Comparison of ENCODE assay signal across 8 mouse cellular contexts in the genomic region with DNA sequence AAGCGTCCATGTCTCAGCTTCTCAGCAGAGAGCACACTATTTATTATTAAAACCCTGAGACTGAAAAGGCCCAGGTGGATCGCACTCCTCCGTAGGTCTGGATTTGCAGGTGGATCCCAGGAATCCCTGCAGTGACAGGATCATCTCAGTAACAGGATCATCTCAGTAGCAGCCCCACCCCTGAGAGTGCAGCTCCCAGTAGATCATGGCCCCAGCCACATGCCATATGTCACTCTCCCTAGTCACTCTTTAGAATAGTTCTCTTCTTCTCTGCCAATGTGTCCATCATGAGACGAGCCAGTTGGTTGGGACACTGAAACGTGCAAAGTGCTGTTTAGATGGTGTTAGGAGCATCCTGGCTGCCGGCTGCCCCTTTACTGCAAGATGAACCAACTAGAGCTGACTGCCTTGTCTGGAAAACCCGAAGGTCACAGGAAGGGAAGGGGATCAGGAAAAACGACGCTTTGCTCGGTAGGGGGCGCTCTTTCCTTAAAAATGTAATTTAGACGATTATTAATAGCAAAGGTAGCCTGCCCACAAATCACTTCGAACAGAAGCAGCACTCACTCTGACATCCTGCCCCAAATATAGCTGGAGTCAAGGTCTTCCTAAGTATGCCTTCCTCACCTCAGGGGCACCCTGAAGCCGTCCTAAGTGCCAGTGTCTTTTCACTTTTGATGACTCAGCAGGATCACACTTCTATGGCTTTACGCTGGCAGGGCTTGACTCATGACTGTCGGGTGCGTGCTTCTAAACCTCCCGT. TPM values are rescaled to one million over a fixed set of nuclear protein-coding genes. Genes with fewer than 3 reads are reported as not detected.
DNase-seq lines count a peak whose midpoint lies in the region; ATAC-seq and TF ChIP-seq lines count a peak whose summit lies in the region.

No protein-coding gene starts in this region.

- H3K27me3 ChIP-seq in heart, embryonic 14.5 days (ENCODE audit: control insufficient read depth, insufficient read depth, low read length) = no peaks in the 10 kb centered on the region
- H3K27me3 ChIP-seq in kidney, embryonic 16.5 days (ENCODE audit: insufficient read depth, low read length) = no peaks in the 10 kb centered on the region
- H3K27me3 ChIP-seq in liver, adult 2 months (ENCODE audit: control insufficient read depth, insufficient read depth, low read length) = no peaks in the 10 kb centered on the region
- H3K27me3 ChIP-seq in midbrain, postnatal 0 days (ENCODE audit: insufficient read depth, low read length) = no peaks in the 10 kb centered on the region

- 25% methylated on average over 18 of the region's 18 CpGs for WGBS in heart, embryonic 14.5 days
- WGBS in kidney, embryonic 16.5 days = 23% methylated on average over 18 of the region's 18 CpGs
- WGBS in liver, adult 2 months = 25% methylated on average over 18 of the region's 18 CpGs
- 29% methylated on average over 18 of the region's 18 CpGs for WGBS in midbrain, postnatal 0 days

- peak overlapping the region; percentile 25 to 27; a peak in 3 of 4 replicates for H3K4me3 ChIP-seq in heart, embryonic 14.5 days (ENCODE audit: control insufficient read depth in 1 of 2, insufficient read depth in 1 of 2, low read depth in 1 of 2, low read length in 2 of 2)
- no peak overlapping the region for H3K4me3 ChIP-seq in kidney, embryonic 16.5 days (ENCODE audit: low read length)
- no peak overlapping the region for H3K4me3 ChIP-seq in liver, adult 2 months (ENCODE audit: insufficient read depth, low read depth, low read length)
- no peak overlapping the region for H3K4me3 ChIP-seq in midbrain, postnatal 0 days (ENCODE audit: low read depth, low read length)

- H3K9me3 ChIP-seq in heart, embryonic 14.5 days (ENCODE audit: control insufficient read depth, low read length) = no peaks in the 10 kb centered on the region
- no peaks in the 10 kb centered on the region for H3K9me3 ChIP-seq in kidney, embryonic 16.5 days (ENCODE audit: low read length)
- no peaks in the 10 kb centered on the region for H3K9me3 ChIP-seq in midbrain, postnatal 0 days (ENCODE audit: low read length)

- peak overlapping the region; percentile 60 for H3K9ac ChIP-seq in heart, embryonic 14.5 days (ENCODE audit: low read length)
- no peak overlapping the region for H3K9ac ChIP-seq in kidney, embryonic 16.5 days (replicated peaks; ENCODE audit: low read length)
- 0 out of 2 replicates have a peak overlapping the region, but pooled peaks have one; percentile 17 for H3K9ac ChIP-seq in liver, adult 2 months (ENCODE audit: low read depth, low read length)
- H3K9ac ChIP-seq in midbrain, postnatal 0 days (replicated peaks; ENCODE audit: low read length, poor library complexity, severe bottlenecking) = no peak overlapping the region

- peak overlapping the region; percentile 28 to 31; a peak in 1 of 4 replicates for H3K27ac ChIP-seq in heart, embryonic 14.5 days (replicated peaks in 1 of 2; ENCODE audit: control insufficient read depth in 1 of 2, insufficient read depth in 1 of 2, low read depth in 2 of 2, low read length in 2 of 2)
- H3K27ac ChIP-seq in kidney, embryonic 16.5 days (ENCODE audit: low read length) = peak overlapping the region; percentile 69
- H3K27ac ChIP-seq in liver, adult 2 months (replicated peaks; ENCODE audit: insufficient read depth, low read depth, low read length) = no peak overlapping the region
- peak overlapping the region; percentile 34; the same call in 1 of the 2 replicates for H3K27ac ChIP-seq in midbrain, postnatal 0 days (ENCODE audit: low read depth, low read length)

- H3K4me2 ChIP-seq in heart, embryonic 14.5 days (ENCODE audit: low read length) = peak overlapping the region; percentile 53
- H3K4me2 ChIP-seq in kidney, embryonic 16.5 days (replicated peaks; ENCODE audit: low read depth, low read length) = peak overlapping the region; percentile 16
- no peak overlapping the region for H3K4me2 ChIP-seq in midbrain, postnatal 0 days (ENCODE audit: low read depth, low read length, poor library complexity, severe bottlenecking)

- DNase-seq in CD4-positive helper T cell, adult 2 months (ENCODE audit: low read depth, low spot score) = peak; percentile 74
- DNase-seq in brain, embryonic 14.5 days (ENCODE audit: low read depth) = peak; percentile 87
- DNase-seq in liver, adult 2 months (ENCODE audit: extremely low read depth, low read depth, low spot score) = peak; percentile 72
- peak; percentile 93 for DNase-seq in midbrain, postnatal 0 days (ENCODE audit: low spot score)
- DNase-seq in spleen, postnatal 14 days (ENCODE audit: low spot score in 2 of 2) = peak; percentile 61 to 77

- no peak for TF ChIP-seq POLR2A in brain, embryonic 14.5 days (IDR thresholded peaks at IDR 0.05; ENCODE audit: borderline replicate concordance, extremely low read depth, insufficient read depth, insufficient read length, poor library complexity, severe bottlenecking)
- TF ChIP-seq POLR2A in liver, adult 2 months (IDR thresholded peaks at IDR 0.05; ENCODE audit: extremely low read depth, insufficient read depth, low read length) = no peak

- TF ChIP-seq CTCF in brain, embryonic 14.5 days (IDR thresholded peaks at IDR 0.05; ENCODE audit: borderline replicate concordance, extremely low read depth, insufficient read depth, insufficient read length) = peak; percentile 77
- TF ChIP-seq CTCF in liver, adult 2 months (IDR thresholded peaks at IDR 0.05; ENCODE audit: low read depth, low read length) = peak; percentile 62
- TF ChIP-seq CTCF in midbrain, postnatal 0 days (IDR thresholded peaks at IDR 0.05) = peak; percentile 83

- H3K36me3 ChIP-seq in heart, embryonic 14.5 days (ENCODE audit: control insufficient read depth, insufficient read depth, low read length) = 0 out of 2 replicates have a peak, but pooled peaks cover 2% of the 10 kb centered on the region
- H3K36me3 ChIP-seq in kidney, embryonic 16.5 days (ENCODE audit: insufficient read depth, low read length) = no peaks in the 10 kb centered on the region
- no peaks in the 10 kb centered on the region for H3K36me3 ChIP-seq in liver, adult 2 months (ENCODE audit: control insufficient read depth, insufficient read depth, low read length)
- no peaks in the 10 kb centered on the region for H3K36me3 ChIP-seq in midbrain, postnatal 0 days (ENCODE audit: insufficient read depth, low read length)

- H3K79me2 ChIP-seq in liver, adult 2 months (ENCODE audit: control insufficient read depth, insufficient read depth, low read length) = peaks cover 67% of the 10 kb centered on the region

- peaks cover 40 to 63% of the 10 kb centered on the region in 2 experiments for H3K4me1 ChIP-seq in heart, embryonic 14.5 days (ENCODE audit: control insufficient read depth in 2 of 2, insufficient read depth in 2 of 2, low read length in 2 of 2)
- peaks cover 60% of the 10 kb centered on the region for H3K4me1 ChIP-seq in kidney, embryonic 16.5 days (ENCODE audit: insufficient read depth, low read length)
- peaks cover 11% of the 10 kb centered on the region for H3K4me1 ChIP-seq in liver, adult 2 months (ENCODE audit: control insufficient read depth, insufficient read depth, low read length)
- H3K4me1 ChIP-seq in midbrain, postnatal 0 days (ENCODE audit: insufficient read depth, low read length) = peaks cover 17% of the 10 kb centered on the region

- peak; percentile 69 for ATAC-seq in erythroid progenitor cell, adult 5-6 weeks (replicated peaks; ENCODE audit: low FRiP score, poor library complexity, severe bottlenecking)
- no peak for ATAC-seq in heart, embryonic 14.5 days (ENCODE audit: insufficient number of reproducible peaks, insufficient read depth, low FRiP score, low read depth)
- peak; percentile 22 for ATAC-seq in kidney, embryonic 16.5 days (ENCODE audit: low FRiP score, low TSS enrichment)
- peak; percentile 25 for ATAC-seq in midbrain, postnatal 0 days (ENCODE audit: low FRiP score)

RNA-seq across cellular contexts. Expression of a gene that starts 20.8 kb away (rescaled TPM):
- polyA plus RNA-seq in brain, embryonic 14.5 days (2012; rRNA removed) = 8.1 and 15.2 TPM in 2 replicates
- total RNA-seq in erythroid progenitor cell, adult 5-6 weeks (2015; ENCODE audit: low replicate concordance) = 75.0 and 104 TPM in 2 replicates
- 124 and 167 TPM in 2 replicates for total RNA-seq in erythroid progenitor cell, adult 5-6 weeks (2017; ENCODE audit: low replicate concordance)
- 15.3 and 15.7 TPM in 2 replicates for polyA plus RNA-seq in heart, embryonic 14.5 days (2014; fragmentation: Nextera tagmentation; extraction: Ambion mirVana)
- polyA plus RNA-seq in kidney, embryonic 16.5 days (2015; fragmentation: Nextera tagmentation; extraction: Ambion mirVana) = 26.6 and 31.1 TPM in 2 replicates
- 7.9 and 8.7 TPM in 2 replicates for total RNA-seq in liver, adult 2 months (2014; rRNA removed)
- 4.5 and 4.6 TPM in 2 replicates for polyA plus RNA-seq in liver, adult 2 months (2012; rRNA removed)
- total RNA-seq in midbrain, postnatal 0 days (2014; rRNA removed) = 16.3 and 19.2 TPM in 2 replicates
- polyA plus RNA-seq in midbrain, postnatal 0 days (2015; fragmentation: Nextera tagmentation; extraction: Ambion mirVana) = 6.1 and 6.2 TPM in 2 replicates

Comparison
In these comparisons a context has a peak if more than half of its experiments do, and no peak if none do; other contexts are left out.
1. H3K4me3 ChIP-seq: peak in heart, embryonic 14.5 days (2 of 2); none in kidney, embryonic 16.5 days (single experiment), liver, adult 2 months (single experiment) and midbrain, postnatal 0 days (single experiment).
2. H3K9ac ChIP-seq: peak in heart, embryonic 14.5 days (single experiment) and liver, adult 2 months (single experiment); none in kidney, embryonic 16.5 days (single experiment) and midbrain, postnatal 0 days (single experiment).
3. Peak in every context shown above with its lines, with median percentiles within 50 percentile points of each other: DNase-seq and CTCF ChIP-seq.